Mouse (Mus musculus) urinary bladder, adult 18-20 months (tissue): ENCODE measurements at regions not wholly inside any gene's neighbourhood (a gene's known extent, or its start where the extent isn't known, plus 50 kb on each side); places are given as distances from the start of the nearest gene placed in this dataset.
A peak's percentile ranks its signal among the peaks of the same experiment; 100 is the strongest.

ENCODE experiments used
- DNase-seq, 2 experiments: peaks; one replicate each; pipeline ENCODE4 v3.0.0; 2022; ENCODE audit warnings: low spot score in 2 of 2, mixed read lengths in 2 of 2

DNA sequence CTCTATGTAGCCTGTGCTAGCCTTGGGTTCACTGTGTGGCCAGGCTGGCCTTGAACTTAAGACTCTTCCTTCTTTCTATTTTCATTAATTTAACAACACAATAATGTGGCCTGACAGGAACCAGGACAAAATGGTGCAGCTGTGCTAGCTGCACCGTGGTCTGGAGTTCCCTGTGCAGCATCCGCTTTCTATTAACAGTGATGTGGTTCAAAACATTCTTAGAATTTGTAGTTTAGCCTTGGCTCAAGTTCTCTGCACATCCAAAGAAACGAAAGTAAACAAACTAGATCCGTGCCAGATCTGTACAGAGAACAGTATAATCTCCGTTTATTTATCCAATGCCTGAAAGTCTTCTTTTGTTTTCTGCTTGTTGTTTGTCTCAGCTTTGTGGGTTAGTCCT is 88.5 kb downstream of the Irx1 start:
- DNase-seq = no peak

DNA sequence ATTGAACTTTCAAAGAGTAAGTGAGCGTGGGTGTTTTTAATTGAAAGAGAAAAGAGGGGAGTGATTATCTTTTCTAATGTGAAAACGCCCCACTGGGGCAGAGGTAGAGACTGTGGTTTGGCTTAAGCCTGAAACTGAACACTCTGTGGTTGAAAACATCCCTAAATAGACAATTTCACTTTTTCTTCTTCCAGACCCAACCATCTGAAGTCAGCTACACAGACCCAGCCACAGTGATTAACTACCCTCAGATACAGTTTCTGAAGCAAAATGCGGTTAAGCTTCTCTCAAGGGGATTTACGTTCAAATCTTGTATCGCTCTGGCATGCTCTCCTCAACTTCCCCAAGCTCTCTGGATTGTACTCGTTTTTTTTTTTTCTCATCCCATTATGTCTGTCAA is 94.8 kb downstream of the Irx1 start:
- DNase-seq = no peak

DNA sequence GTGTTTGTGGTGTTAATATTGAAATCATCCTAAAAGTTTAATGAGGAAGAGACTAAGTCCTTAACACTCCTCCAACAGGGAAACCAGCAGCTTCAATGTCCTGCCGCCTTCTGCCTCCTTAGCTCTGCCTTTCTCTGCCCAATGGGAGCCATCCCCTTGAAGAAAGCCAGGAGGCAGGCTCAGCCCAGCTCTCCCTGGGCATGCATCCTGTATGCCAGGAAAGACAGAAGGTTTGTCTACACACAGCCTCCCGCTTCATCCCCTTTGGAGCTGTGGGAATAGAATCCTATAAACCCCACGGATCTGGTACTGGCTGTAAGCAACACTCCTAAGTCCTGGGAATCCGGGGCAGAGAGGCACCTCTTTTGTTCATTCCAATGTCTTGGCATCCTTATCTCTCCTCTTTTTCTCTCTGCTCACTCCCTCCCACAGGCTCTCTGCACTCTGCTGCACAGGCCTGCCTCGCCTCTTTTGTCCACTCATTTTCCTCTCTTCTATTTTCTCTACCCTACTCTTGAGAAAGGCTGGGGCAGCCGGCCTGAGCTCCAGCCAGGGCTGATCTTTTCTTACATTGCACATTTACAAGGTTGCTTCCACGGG is 110.0 kb downstream of the Irx1 start:
- no peak for DNase-seq

DNA sequence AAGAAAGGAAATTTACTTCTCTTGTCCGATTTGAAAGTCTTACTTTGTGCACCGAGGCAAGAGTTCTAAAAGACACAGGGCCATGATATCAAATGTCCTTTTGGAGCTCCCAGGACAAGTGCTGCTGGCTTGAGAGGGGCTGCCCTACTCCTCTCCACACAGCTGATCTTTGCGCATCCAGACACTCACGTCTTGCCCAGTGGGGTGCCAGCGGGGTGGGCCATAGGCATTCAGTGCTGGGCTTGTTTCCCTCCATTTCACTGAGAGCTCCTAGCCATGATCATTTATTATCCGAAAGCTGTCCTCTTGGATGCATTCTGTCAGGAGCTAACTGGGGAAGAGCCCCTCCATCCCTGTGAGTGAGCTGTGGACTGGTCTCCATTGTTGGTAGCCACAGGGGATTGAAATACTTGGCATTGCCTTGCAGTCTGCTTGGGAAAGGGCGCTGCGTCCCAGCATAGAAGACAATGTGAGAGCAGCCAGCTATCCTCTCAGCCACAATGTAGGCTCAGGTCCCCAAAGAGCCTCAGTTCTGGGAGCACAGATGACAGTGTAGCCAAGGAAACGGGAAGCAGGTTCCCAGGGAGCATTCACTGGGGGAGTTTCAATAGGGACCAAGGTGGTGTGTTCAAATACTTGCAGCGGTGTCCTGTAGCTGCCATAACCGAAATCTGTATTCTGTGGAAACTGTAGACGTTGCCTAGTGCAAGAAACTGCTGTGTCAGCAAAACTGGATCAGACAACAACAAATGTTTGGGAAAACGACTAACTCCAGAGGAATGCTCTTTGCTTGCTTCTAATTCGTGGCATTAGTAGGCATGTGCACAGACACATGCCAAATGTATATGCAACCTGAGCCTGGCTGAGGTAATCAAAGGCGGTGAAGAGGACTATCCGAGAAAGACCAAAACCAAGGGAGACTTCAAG is 159.2 kb downstream of the Irx1 start:
- no peak for DNase-seq

- no peak for DNase-seq
Measured at GRCm38 (mm10) chr13:71798288-71798687, 165.2 kb downstream of the Irx1 start.

DNA sequence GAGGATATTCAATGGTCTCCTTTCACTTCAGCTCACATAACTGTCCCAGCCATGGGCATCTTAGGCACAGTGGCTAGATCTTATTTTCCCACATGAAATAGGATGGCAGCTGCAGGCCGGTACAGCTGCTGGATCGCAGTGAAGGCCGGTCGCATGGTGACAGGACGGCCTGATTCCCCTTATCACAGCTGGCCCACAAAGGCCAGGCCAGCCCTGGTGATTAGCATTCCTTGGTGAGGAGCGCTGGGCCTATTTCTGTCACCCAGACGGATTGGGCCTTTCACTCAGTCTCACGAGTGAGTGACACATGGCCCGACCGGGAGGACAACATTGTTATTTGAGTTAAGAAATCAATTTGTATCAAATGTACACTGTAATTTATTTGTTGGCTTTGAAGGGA is 178.8 kb downstream of the Irx1 start:
- no peak for DNase-seq

- no peak for DNase-seq
Measured at GRCm38 (mm10) chr13:71747003-71747965, 216.2 kb downstream of the Irx1 start.

DNA sequence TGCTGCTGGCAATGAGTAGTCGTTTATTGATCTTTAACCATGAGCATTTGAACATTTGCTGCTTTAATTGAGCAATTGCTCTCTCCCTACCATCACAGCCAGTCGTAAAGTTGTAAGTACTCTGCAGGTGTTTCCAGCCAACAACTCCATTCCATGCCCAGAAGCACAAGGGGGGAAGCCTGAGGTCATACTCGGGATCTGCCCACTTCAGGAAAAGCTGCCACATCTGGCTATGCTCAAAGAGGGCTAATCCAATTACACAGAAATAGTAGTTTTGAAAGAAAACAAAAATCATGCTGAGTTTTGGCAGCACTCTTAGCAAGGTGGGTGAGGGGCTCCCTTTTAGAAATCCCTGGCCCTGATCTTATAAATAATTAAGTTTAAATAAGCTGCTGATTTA is 217.0 kb downstream of the Irx1 start:
- no peak for DNase-seq

GRCm38 (mm10) chr13:71736821-71737345 is 226.6 kb downstream of the Irx1 start:
- DNase-seq = no peak

DNA sequence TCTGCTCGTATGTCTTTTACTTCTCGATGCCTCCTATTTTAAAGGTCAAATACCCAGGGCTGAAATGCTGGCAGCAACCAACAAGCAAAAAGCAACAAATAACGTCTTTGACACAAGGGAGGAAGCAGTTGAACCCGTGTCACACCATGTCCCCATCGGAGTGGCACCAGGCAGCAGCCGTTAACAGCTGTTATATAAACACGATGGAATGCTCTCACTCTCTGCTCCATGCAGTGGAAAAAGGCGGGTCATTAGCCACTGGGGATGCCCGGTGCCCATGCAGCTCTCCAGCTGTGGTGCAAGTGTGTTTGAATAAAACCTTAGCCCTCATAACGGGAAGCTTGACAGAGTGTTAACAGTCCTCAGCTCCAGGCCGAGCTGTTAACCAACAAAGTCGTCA is 229.3 kb downstream of the Irx1 start:
- DNase-seq = no peak

DNA sequence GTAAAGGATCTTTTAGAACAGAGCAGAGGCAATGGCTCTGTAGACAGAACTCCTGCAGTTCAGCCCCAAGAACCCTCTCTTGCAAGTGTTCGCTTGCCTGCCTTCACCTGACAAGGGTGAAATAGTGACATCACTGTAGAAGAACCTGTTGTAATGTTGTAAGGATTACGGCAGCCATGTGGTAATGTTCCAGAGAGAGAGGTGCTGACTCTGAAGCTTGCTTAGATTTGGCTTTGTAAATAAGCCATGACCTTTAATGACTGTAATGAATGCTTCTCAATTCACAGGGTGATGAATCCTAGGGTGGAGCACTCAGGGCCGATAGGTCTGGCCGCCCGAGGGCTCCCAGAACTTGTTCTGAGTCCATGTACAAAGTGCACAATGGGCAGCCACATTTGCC is 230.2 kb downstream of the Irx1 start:
- DNase-seq = no peak

- no peak for DNase-seq
Measured at GRCm38 (mm10) chr13:71732903-71733302, 230.6 kb downstream of the Irx1 start.

- no peak for DNase-seq
Measured at GRCm38 (mm10) chr13:71690069-71690817, 273.3 kb downstream of the Irx1 start.

DNA sequence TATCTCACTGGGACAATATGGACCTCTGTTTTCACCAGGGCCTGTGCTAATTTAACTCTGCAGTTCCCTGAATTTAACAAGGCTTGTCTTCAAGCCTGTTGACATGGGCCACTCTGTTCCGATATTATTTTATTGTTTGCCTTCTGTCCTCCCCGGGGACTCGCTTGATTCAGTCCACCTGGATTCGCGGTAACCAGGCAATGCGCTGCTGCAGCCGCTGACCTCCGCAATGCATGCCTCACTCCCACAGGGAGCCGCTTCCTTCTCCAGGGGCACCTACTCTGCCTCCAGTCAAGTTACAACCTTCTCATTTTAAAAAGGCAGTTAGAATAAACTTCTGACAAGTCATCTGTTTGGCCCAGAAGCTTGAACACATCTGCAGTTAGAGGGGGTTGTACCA is 274.3 kb downstream of the Irx1 start:
- no peak for DNase-seq

GRCm38 (mm10) chr13:71676081-71676624 is 287.4 kb downstream of the Irx1 start:
- no peak for DNase-seq

DNA sequence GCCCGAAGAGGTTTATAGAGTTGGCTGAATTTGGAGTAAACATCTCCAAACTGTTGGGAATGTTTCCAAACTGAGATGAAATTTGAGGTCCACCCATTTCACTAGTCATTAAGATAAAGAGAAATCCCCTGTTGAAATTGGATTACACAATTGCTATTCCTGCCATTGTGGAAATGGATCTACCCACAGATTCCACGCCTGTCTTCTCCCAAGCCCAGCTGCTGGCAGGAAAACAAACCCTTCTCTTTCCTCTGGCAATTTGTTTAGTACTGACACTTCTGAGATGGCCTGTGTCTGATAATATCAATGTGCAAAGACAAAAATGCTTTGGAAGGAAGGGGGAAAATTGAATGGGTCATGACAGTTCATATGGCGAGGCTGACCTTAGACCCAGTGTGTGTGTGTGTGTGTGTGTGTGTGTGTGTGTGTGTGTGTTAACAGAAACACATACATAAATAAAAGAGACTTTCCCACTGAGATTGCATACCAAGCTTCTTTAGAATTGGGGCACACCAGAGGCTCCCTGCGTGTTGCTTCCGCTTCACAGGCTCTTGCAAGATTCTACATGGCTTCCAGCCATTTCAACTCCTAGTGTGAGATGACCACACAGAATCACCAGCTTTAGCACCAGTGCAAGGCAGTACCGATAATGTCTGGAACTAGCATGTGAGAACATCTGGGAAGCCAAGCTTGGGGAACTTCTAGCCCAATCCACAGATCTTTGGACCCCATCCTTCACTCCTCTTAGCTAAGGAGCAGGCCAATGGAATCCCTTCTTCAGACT is 293.4 kb downstream of the Irx1 start:
- DNase-seq = peak in 1 of 2 experiments; percentile 35

- no peak for DNase-seq
Measured at GRCm38 (mm10) chr13:71668256-71668655, 295.3 kb downstream of the Irx1 start.

- DNase-seq = no peak
Measured at GRCm38 (mm10) chr13:71665221-71665916, 298.2 kb downstream of the Irx1 start.

GRCm38 (mm10) chr13:71657898-71658297 is 305.6 kb downstream of the Irx1 start:
- no peak for DNase-seq
